Mouse (Mus musculus) embryo, embryonic 11 days (tissue): ENCODE results near the gene Nit1.

Experiments used
- DNase-seq: peaks from one replicate; pipeline ENCODE4 v3.0.0-alpha.2; 2015

Gene Nit1

DNA sequence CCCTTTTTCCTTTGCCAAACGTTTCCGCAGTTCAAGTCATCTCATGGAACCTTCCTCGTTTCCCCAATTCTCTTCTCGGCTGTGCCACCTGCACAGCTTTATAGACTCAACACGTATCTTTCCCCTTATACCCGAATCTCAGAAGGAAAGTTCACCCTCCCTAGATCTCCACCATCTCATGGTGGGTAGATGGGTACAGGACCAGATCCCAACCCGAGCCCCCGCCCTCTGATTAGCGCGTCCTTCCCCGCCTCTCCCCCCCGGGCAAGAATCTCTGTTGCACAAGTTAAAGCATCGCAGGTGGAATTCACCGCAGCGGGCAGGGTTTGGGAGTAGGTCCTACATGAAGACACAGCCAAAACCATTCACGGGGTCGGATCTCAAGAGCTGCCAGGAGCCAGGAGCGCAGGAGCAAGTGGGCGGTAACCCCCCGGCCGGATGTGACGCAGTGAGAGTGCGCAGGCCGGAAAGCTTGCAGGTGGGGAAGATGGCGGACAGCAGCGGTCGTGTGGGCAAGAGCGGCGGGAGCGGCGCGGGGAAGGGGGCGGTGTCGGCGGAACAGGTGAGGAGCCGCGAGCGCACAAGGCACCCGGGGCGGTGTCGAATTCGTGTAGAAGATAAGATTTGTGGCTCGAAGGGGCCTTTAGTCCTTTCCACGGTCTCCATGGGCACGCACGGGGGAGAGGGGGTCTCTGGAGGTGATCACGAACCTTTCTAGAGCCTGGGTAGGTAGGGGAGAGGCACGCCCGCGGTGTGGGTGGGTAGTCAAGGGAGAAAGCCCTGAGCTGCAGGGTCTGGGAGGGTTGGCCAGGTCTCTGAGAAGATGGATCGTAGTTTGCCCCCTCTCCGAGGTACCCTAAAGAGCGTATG, at the start of gene Nit1, which contains the start of gene Pfdn2:
Gene Nit1, minus strand, starts transcription at position 422 of the 870 bp plus-strand sequence.
Gene Pfdn2, plus strand, starts transcription at position 446 of the 870 bp plus-strand sequence.
- DNase-seq, result peak; percentile 95

DNA sequence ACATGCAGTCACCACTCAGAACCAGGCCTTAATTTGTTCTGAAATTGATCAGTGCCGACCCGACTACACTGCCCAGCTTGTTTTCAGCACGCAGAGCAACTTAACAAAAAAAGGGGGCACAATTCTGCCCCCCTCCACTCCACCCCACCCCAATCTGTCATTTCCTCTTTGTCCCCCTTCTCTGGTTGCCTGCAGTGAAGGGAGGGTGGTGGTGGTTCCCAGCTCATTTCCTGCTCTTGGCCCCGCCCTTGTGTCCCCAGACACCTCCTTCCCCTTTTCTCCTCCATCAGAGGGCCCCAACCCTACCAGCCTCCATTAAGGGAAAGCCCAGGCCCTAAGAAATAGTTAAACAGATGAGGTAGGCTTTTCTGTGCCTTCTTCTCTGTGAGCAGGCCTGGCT, 44.7 kb upstream of the Nit1 start:
- no peak for DNase-seq

- DNase-seq, result no peak
These were observed 43.1 kb upstream of the Nit1 start, which contains the start of gene Arhgap30 for GRCm38 (mm10) chr1:171388376-171389102. TSS of gene Arhgap30 (plus strand) at chr1:171388954.

GRCm38 (mm10) chr1:171387099-171387498, 41.7 kb upstream of the Nit1 start:
- peak; percentile 72 for DNase-seq

DNA sequence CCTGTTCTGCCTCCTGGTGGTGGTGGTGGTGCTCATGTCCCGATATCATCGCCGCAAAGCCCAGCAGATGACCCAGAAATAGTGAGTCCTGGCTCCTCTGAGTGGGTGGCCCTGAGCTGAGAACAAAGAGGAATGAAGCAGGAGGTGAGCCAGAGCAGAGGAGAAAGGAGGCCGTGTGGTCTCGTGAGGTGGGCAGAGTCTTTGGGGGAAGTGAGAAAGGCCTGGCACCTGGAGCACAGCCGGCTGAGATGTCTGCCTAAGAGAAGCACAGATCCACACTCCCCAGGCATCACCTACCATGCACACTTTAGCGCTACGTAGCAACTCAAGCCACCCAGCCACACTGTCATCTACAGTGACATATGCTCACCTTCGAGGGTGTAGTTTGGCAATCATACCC, 39.7 kb upstream of the Nit1 start:
- DNase-seq, result no peak

GRCm38 (mm10) chr1:171384361-171384760, 38.9 kb upstream of the Nit1 start:
- DNase-seq, result no peak

DNA sequence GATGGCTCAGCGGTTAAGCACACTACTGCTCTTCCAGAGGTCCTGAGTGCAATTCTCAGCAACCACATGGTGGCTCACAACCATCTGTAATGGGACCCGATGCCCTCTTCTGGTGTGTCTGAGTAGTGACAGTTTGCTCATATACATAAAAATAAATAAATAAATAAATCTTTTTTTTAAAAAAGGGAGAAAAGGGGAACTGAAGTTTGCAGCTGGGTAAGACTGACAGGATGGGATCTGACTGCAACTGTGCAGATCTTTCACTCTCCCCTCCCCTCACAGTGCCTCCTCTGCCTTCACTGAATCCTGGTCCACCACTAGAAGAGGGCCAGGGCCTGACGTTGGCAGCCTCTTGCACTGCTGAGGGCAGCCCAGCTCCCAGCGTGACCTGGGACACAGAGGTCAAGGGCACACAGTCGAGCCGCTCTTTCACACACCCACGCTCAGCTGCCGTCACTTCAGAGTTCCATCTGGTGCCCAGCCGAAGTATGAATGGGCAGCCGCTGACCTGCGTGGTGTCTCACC, 36.7 kb upstream of the Nit1 start:
- no peak for DNase-seq

GRCm38 (mm10) chr1:171379935-171380599, 34.6 kb upstream of the Nit1 start:
- peak; percentile 86 for DNase-seq

GRCm38 (mm10) chr1:171378298-171378697, 32.9 kb upstream of the Nit1 start:
- DNase-seq, result no peak

- no peak for DNase-seq
These were observed 30.2 kb upstream of the Nit1 start for GRCm38 (mm10) chr1:171375646-171376097.

GRCm38 (mm10) chr1:171373946-171374345, 28.5 kb upstream of the Nit1 start:
- no peak for DNase-seq

- DNase-seq, result no peak
These were observed 27.4 kb upstream of the Nit1 start for GRCm38 (mm10) chr1:171372880-171373279.

GRCm38 (mm10) chr1:171369845-171370556, 24.6 kb upstream of the Nit1 start, which contains the start of gene Nectin4:
TSS of gene Nectin4 (plus strand) at chr1:171370099.
- no peak for DNase-seq

GRCm38 (mm10) chr1:171365934-171366333, 20.5 kb upstream of the Nit1 start:
- no peak for DNase-seq

GRCm38 (mm10) chr1:171361106-171362103, 16.0 kb upstream of the Nit1 start:
- DNase-seq, result peak; percentile 87

- DNase-seq, result peak; percentile 97
These were observed 15.2 kb upstream of the Nit1 start, which contains the start of gene Klhdc9 for GRCm38 (mm10) chr1:171360656-171361055. TSS of gene Klhdc9 (minus strand) at chr1:171360798.

DNA sequence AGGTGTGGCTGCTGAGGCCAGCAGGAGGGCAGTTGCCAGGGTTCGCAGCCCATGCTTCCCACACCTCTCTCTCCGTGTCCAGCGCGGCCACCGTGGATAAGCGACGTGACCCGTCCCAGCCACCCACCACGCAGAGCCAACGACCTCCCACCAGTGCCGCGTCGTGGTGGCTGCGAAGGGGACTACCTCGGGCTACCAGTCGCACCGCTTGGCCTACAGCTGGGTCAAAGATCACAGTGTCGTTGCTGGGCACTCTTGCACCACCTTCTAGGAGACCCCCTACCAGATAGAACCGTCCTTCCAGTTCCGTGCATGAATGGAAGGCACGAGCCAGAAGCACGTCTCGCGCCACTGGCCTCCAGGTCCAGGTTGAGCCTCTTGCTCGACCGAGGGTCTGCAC, 14.8 kb upstream of the Nit1 start:
- DNase-seq, result no peak

GRCm38 (mm10) chr1:171358421-171358820, 13.0 kb upstream of the Nit1 start:
- peak; percentile 57 for DNase-seq

GRCm38 (mm10) chr1:171356814-171357213, 11.4 kb upstream of the Nit1 start:
- DNase-seq, result no peak

GRCm38 (mm10) chr1:171355812-171356340, 10.4 kb upstream of the Nit1 start:
- peak; percentile 36 for DNase-seq
